Mouse (Mus musculus): ENCODE data around the gene Speer1.
"Not testable (repeated sequence)": the region's sequence is repeated elsewhere in the genome, so short reads cannot be mapped to it uniquely, and the experiment has no call there.

Speer1 gene

DNA sequence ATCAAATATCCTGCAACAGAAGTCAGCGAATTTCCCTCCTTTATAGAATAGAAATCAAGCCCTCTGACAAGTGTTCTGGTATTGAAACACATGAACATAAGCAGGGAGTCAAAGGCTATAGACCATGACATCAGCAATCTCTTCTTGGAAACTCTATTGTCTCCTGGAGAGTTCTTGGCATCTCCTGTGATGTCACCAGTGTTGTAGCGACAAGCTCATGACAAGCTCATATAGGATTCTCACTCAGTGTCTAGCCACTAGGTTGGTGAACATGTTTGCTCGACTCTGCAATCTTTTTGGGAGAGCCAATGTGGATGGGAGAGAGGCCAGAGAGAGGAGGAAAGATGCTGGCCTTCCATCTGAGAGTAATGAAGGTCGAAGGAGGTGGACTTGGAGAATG, at the start of gene Speer1:
Gene Speer1 (plus strand): TSS at position 301 of the 400 bp plus-strand sequence.
- not testable (repeated sequence) for DNase-seq (ENCODE audit: extremely low spot score, low spot score)

All from neural tube, embryonic 10.5 days (tissue).